Mouse (Mus musculus): ENCODE measurements around the gene Ulk3.

DNA sequence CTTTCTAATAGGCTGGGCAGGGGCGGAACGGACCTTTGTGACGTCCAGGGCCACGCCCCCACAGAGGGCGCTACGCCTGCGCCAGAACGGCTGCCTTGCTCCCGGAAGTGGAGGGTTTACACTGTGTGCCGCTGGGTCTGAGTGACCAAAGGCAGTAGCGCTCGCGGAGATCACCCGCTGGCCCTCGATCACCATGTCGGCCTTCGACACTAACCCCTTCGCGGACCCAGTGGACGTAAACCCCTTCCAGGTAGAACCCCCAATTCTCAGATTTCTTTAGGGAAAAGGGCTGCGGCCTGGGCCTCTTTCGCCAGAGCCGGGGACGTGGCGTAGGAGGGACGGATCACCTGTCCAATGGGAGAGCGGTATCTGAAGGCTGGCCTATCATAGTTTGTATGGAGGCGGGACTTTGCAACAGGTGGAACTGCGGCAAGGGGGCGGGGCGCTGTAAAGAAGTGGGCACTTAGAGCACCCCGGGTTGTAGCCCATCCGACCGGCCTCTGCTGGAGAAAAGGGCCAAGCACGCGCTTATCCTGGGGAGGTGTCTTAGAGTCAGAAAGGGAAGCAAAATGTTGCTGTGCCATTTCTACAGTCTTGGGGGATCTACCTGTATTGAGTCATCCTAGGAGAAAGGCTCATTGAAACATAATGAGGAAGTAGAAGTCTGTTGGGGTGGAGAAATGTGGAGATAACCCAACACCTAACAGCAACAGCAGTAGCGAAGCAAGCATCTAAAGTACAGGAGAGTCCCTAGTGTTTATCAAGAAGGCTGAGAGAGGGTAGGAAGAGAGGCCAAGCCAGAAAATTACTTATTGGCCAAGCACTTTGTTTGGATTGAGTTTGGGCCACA is 28.2 kb upstream of the Ulk3 start, which contains the start of gene Scamp2:
- TF ChIP-seq CTCF (IDR thresholded peaks at IDR 0.05; ENCODE audit: control insufficient read depth, insufficient read depth, insufficient read length) (no peak), MYOG (IDR thresholded peaks at IDR 0.05; ENCODE audit: control insufficient read depth, extremely low read depth, insufficient read length) (no peak)
